Mouse (Mus musculus) forebrain, postnatal 0 days (tissue): Measurements from ENCODE around the gene Ndufs4. TPM values are rescaled to one million over a fixed set of nuclear protein-coding genes. Genes with fewer than 3 reads are reported as not detected.

ENCODE experiments used
- ATAC-seq: fragments of 200-750 bp; cut with Nextera tagmentation; 2 replicates; pipeline ENCODE4 v1.8.0; 2017; ENCODE audit warnings: mild to moderate bottlenecking, moderate library complexity
- DNase-seq: peaks from one replicate; pipeline ENCODE4 v3.0.0-alpha.2; 2015
- H3K27ac ChIP-seq: fragments of 300-500 bp; sonication (generic); 2 replicates; pipeline ENCODE4 v1.5.1; 2014; ENCODE audit warnings: low read depth, mild to moderate bottlenecking, antibody characterized with exemption, low read length, moderate library complexity, mixed read lengths
- H3K27me3 ChIP-seq: fragments of 300-500 bp; sonication (generic); 2 replicates; pipeline ENCODE4 v1.6.1; 2014; ENCODE audit warnings: mild to moderate bottlenecking, low read length, mixed read lengths; ENCODE audit not compliant: insufficient read depth
- H3K36me3 ChIP-seq: fragments of 300-500 bp; sonication (generic); 2 replicates; pipeline ENCODE4 v1.6.1; 2014; ENCODE audit warnings: mild to moderate bottlenecking, moderate library complexity; ENCODE audit not compliant: insufficient read depth
- H3K4me1 ChIP-seq: fragments of 300-500 bp; sonication (generic); 2 replicates; pipeline ENCODE4 v1.6.1; 2014; ENCODE audit warnings: antibody characterized with exemption; ENCODE audit not compliant: insufficient read depth
- H3K4me2 ChIP-seq: fragments of 300-500 bp; sonication (generic); 2 replicates; pipeline ENCODE4 v1.6.1; 2014; ENCODE audit warnings: low read depth, mild to moderate bottlenecking, moderate library complexity
- H3K4me3 ChIP-seq: fragments of 300-500 bp; sonication (generic); 2 replicates; pipeline ENCODE4 v1.5.1; 2014; ENCODE audit warnings: low read depth, low read length, mixed read lengths
- H3K9ac ChIP-seq: fragments of 300-500 bp; sonication (generic); 2 replicates; pipeline ENCODE4 v1.6.1; 2014; ENCODE audit warnings: mild to moderate bottlenecking
- H3K9me3 ChIP-seq: fragments of 300-500 bp; sonication (generic); 2 replicates; pipeline ENCODE4 v1.6.1; 2016; ENCODE audit warnings: low read length
- CTCF ChIP-seq: sonication (generic); IDR thresholded peaks from 2 replicates; pipeline ENCODE4 v1.5.1; 2016; ENCODE audit warnings: antibody characterized with exemption, control low read depth, low read depth
- WGBS: fragments of 180-500 bp; shearing (Covaris S2); extraction: QIAGEN DNeasy Blood & Tissue Kit; methylation state at CpG from one replicate; pipeline ENCODE4 v1.1.7; 2014; 5-methylcytosine and 5-hydroxymethylcytosine counted together
- polyA plus RNA-seq: library from polyadenylated mRNA; unstranded; fragments of >200 nt; fragmentation: Nextera tagmentation; extraction: Ambion mirVana; gene quantifications from 2 replicates; pipeline ENCODE4 v1.2.1, GENCODE M21; 2015
- total RNA-seq: library from RNA; depleted of rRNA; stranded (reverse); fragments of >200 nt; gene quantifications from 2 replicates; pipeline ENCODE4 v1.2.3, GENCODE M21; 2014

Gene Ndufs4
- total and polyA plus RNA-seq, 2 experiments from 2014 or later: 86.2 to 397 TPM

GRCm38 (mm10) chr13:114344220-114344973 is 43.7 kb downstream of the Ndufs4 start:
- ATAC-seq (no peak), DNase-seq (no peak)
- H3K27me3 ChIP-seq: no peaks in the 10 kb centered on the region
- no peaks in the 10 kb centered on the region for H3K36me3 ChIP-seq
- no peak for TF ChIP-seq CTCF
- H3K27ac ChIP-seq: no peak overlapping the region
- H3K4me1 ChIP-seq: no peaks in the 10 kb centered on the region
- no peak overlapping the region for H3K4me3 ChIP-seq
- no peaks in the 10 kb centered on the region for H3K9me3 ChIP-seq
- 69% methylated on average over 3 of the region's 3 CpGs for WGBS
- no peak overlapping the region for H3K4me2 ChIP-seq
- no peak overlapping the region for H3K9ac ChIP-seq

- no peak overlapping the region for H3K27ac ChIP-seq
- H3K9ac ChIP-seq: no peak overlapping the region
- H3K4me2 ChIP-seq: no peak overlapping the region
- H3K4me1 ChIP-seq: no peaks in the 10 kb centered on the region
- no peak for ATAC-seq
- DNase-seq: no peak
- H3K36me3 ChIP-seq: no peaks in the 10 kb centered on the region
- TF ChIP-seq CTCF: no peak
- H3K27me3 ChIP-seq: no peaks in the 10 kb centered on the region
- H3K9me3 ChIP-seq: no peaks in the 10 kb centered on the region
- H3K4me3 ChIP-seq: no peak overlapping the region
- WGBS: 30% methylated on average over 8 of the region's 8 CpGs
Observed at GRCm38 (mm10) chr13:114343001-114343400, 45.1 kb downstream of the Ndufs4 start.

GRCm38 (mm10) chr13:114319835-114320389 is 68.1 kb downstream of the Ndufs4 start:
- 57% methylated on average over 2 of the region's 2 CpGs for WGBS
- H3K9ac ChIP-seq: no peak overlapping the region
- H3K27ac ChIP-seq: no peak overlapping the region
- H3K27me3 ChIP-seq: no peaks in the 10 kb centered on the region
- no peak for DNase-seq
- no peak overlapping the region for H3K4me3 ChIP-seq
- no peak for ATAC-seq
- TF ChIP-seq CTCF: no peak
- no peaks in the 10 kb centered on the region for H3K36me3 ChIP-seq
- no peaks in the 10 kb centered on the region for H3K4me1 ChIP-seq
- no peak overlapping the region for H3K4me2 ChIP-seq
- no peaks in the 10 kb centered on the region for H3K9me3 ChIP-seq

GRCm38 (mm10) chr13:114319136-114319535 is 68.9 kb downstream of the Ndufs4 start:
- Histone ChIP-seq H3K36me3 (no peaks in the 10 kb centered on the region), H3K9ac (no peak overlapping the region), H3K4me3 (no peak overlapping the region), H3K4me1 (no peaks in the 10 kb centered on the region), H3K9me3 (no peaks in the 10 kb centered on the region), H3K27ac (no peak overlapping the region), H3K4me2 (no peak overlapping the region), H3K27me3 (no peaks in the 10 kb centered on the region)
- DNase-seq (no peak), ATAC-seq (no peak)
- TF ChIP-seq CTCF: no peak

GRCm38 (mm10) chr13:114315374-114315773 is 72.7 kb downstream of the Ndufs4 start:
- H3K4me2 ChIP-seq: no peak overlapping the region
- DNase-seq: no peak
- no peak overlapping the region for H3K4me3 ChIP-seq
- no peaks in the 10 kb centered on the region for H3K27me3 ChIP-seq
- H3K4me1 ChIP-seq: no peaks in the 10 kb centered on the region
- H3K36me3 ChIP-seq: no peaks in the 10 kb centered on the region
- TF ChIP-seq CTCF: no peak
- no peaks in the 10 kb centered on the region for H3K9me3 ChIP-seq
- WGBS: 95% methylated on average over 3 of the region's 3 CpGs
- H3K27ac ChIP-seq: no peak overlapping the region
- H3K9ac ChIP-seq: no peak overlapping the region
- ATAC-seq: no peak

DNA sequence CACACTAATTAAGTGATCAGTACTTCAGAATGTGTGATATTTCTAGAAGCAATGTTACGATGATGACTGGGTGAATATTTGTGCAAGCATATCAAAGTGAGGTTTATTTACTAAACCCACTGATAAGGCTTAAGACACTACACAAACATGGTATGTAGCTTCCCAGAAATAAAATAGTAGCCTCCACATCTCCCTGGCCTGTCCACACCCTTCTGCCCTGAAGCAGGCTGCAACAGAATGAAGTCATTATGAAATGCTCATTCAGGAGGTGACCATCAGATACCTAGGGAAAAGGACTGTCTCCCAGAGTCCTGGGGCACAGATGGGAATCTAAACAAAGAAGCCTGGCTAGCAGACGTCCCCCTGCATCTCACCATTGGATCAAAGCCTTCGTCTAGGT is 73.1 kb downstream of the Ndufs4 start:
- 90% methylated on average over 3 of the region's 3 CpGs for WGBS
- ATAC-seq: no peak

DNA sequence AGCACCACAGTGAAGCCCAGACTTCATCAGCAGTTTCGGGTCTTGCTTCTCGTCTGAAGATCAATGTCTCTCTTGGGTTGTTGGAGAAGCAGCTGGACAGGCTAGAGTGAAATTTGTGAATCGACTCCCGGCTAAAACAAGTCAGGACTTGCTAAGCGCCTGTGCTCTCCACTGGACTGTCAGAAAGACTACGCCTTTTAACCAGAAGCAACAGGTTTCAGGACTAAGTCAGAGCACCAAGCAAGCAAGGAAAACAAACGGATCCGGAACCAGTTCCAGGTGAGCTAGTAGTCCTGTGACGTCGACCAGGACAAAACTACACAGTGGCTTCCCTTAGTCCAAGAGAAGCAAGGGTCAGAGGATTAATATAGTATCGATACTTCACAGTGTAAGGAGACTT is 77.5 kb downstream of the Ndufs4 start:
- 97% methylated on average over 11 of the region's 11 CpGs for WGBS
- H3K4me3 ChIP-seq: no peak overlapping the region
- no peak overlapping the region for H3K9ac ChIP-seq
- no peak overlapping the region for H3K4me2 ChIP-seq
- TF ChIP-seq CTCF: no peak
- no peaks in the 10 kb centered on the region for H3K9me3 ChIP-seq
- H3K27ac ChIP-seq: no peak overlapping the region
- ATAC-seq: no peak
- DNase-seq: no peak
- H3K27me3 ChIP-seq: no peaks in the 10 kb centered on the region
- H3K4me1 ChIP-seq: no peaks in the 10 kb centered on the region
- H3K36me3 ChIP-seq: no peaks in the 10 kb centered on the region

More for the DNA sequence above, 73.1 kb downstream of the Ndufs4 start:
- Histone ChIP-seq H3K9ac (no peak overlapping the region), H3K4me2 (no peak overlapping the region), H3K27ac (no peak overlapping the region), H3K36me3 (no peaks in the 10 kb centered on the region), H3K27me3 (no peaks in the 10 kb centered on the region), H3K4me3 (no peak overlapping the region), H3K9me3 (no peaks in the 10 kb centered on the region), H3K4me1 (no peaks in the 10 kb centered on the region)
- TF ChIP-seq CTCF: no peak
- DNase-seq: no peak
